Mouse (Mus musculus) bone marrow, adult 2 months (tissue): ENCODE results near the gene Tmcc1.

Experiments used
- CTCF ChIP-seq: fragments of 200-500 bp; IDR thresholded peaks from 2 replicates; pipeline ENCODE4 v1.5.1; 2011; ENCODE audit warnings: low read length, control low read depth; ENCODE audit not compliant: control insufficient read depth, insufficient read depth
- POLR2A ChIP-seq: fragments of 200-500 bp; IDR thresholded peaks from 2 replicates; pipeline ENCODE4 v1.6.1; 2011; ENCODE audit warnings: low read depth, mild to moderate bottlenecking, control low read depth, low read length, borderline replicate concordance; ENCODE audit not compliant: control insufficient read depth

DNA sequence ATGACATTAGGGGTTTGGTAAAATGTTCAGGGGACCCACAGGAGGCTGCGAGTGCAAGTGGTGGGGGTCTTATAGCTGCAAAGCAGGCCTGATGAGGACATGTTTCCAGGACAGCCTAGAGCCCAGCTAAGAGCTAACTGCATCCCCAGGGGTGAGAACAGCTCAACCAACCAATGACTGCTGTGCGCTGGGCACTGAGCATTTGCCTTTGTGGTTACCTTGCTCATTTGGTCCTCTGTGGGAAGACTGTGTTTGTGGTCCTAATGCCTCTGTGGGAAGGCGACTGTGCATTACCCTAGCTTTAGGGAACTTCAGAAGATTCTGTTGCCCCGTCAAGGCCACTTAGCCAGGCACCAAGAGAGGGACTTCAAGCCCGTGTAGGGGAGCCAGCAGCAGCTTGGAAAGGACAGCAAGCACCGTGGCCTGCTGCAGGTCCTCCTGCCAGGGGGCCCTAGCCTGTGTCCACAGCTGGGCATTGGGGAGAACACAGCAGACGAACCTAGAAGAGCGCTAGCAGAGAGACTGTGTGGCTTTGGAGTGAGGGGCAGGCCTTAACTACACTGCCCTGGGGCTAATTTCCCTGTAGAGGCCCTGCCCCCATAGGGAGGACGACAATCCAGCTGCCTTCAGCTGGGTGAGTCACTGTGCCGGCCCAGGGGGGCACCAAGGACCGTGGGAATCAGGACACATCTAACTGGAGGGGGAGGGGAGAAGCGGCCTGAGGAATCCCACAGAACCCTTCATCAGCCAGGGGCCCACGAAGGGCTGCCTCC lies 202.0 kb downstream of the Tmcc1 start:
- no peak for TF ChIP-seq CTCF
- TF ChIP-seq POLR2A: no peak
